Mouse (Mus musculus) hematopoietic stem cell, adult 5-6 weeks (primary cell): ENCODE data around the gene Fam213a. TPM values are rescaled to one million over a fixed set of nuclear protein-coding genes. Genes with fewer than 3 reads are reported as not detected.

Source experiments
- ATAC-seq, 2 experiments: fragments of 125-278 bp in 1 of 2; replicated peaks in 1 of 2; 2 replicates each; pipeline ENCODE4 v1.8.0; 2016 to 2017; ENCODE audit warnings: inconsistent platforms in 2 of 2, mild to moderate bottlenecking in 2 of 2, moderate number of reproducible peaks in 2 of 2, low read depth in 1 of 2, moderate TSS enrichment in 1 of 2; ENCODE audit not compliant: low FRiP score in 2 of 2, poor library complexity in 2 of 2, severe bottlenecking in 2 of 2, insufficient read depth in 1 of 2, low TSS enrichment in 1 of 2
- total RNA-seq: library from RNA; stranded (forward); fragments of 172-1452, 232-1000 nt; gene quantifications from 2 replicates; pipeline ENCODE4 v1.2.3, GENCODE M21; 2017

Fam213a gene
- total RNA-seq, 1 experiment from 2014 or later: 46.1 TPM

DNA sequence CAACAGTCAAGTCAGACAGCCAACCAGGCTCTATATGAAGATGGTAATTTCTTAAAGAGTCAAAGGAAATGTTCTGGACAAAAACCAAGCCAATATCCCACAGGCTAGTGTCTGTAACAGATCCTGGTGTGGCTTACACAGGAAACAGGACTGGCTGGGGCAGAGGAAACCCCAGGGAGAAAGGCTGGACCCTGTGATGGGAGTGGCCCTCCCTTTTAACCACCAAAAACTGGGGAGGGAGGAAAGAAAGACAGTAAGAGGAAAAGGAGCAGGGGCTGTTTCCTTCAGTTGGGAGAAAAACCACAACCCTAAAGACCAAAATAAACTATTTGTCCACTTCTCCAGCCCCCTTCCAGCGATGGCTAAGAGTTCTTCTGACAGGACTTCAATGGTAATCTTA is 58.4 kb downstream of the Fam213a start:
- ATAC-seq: no peak

DNA sequence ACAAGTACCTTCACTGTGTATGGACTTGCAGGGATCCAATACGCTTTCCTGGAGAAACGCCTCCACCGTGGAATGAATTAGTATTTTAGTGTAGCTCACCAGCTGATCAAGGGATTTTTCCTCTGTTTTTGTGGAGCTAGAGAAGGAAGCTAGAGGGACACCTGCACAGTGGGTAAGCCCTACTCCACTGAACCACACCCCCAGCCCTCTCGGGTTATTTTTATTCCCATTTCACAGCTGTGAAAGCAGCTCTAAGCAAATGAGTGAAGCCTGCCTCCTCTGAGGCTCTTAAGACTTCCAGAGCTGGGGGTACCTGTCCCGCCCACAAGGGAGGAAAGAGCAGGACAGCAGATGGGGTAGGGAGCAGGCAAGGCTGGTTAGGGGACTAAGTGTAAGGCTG is 60.2 kb downstream of the Fam213a start:
- no peak for ATAC-seq

DNA sequence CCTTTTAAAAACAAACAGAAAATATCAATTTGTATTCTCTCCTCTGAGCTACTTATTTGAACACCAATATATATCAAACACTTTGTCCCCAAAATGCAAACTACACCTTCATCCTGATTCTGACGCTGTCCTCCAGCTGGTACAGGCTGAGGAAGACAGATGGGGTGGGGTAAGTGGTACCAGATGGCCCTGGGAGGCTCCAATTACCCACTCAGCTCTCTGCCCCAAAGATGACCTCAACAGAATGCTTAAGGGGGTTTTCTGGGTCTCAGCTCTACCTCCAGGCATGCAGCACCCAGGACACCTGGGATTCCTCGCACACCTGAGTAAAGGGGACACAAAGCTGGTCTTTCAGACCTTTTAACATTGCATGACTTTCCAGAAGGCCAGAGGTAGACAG is 60.9 kb downstream of the Fam213a start:
- no peak for ATAC-seq

DNA sequence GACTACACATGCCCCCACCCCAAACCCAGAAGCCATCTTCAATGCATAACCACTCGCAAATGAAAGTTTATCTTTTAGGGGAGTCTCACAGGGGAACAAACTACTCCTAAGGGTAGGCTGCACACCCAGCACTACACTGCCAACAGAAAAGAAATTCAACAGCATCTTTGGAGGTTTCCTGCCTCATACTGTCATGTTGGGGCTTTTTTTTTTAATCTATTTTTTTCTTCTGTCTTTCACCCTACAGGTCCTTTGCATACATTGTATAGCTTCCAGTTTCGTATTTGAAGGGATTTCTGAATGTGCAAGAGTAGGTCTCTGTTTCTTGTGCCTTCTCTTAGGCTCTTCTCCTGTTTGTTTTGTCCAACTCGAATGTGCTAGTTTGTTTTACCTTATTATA is 61.3 kb downstream of the Fam213a start:
- ATAC-seq: no peak

DNA sequence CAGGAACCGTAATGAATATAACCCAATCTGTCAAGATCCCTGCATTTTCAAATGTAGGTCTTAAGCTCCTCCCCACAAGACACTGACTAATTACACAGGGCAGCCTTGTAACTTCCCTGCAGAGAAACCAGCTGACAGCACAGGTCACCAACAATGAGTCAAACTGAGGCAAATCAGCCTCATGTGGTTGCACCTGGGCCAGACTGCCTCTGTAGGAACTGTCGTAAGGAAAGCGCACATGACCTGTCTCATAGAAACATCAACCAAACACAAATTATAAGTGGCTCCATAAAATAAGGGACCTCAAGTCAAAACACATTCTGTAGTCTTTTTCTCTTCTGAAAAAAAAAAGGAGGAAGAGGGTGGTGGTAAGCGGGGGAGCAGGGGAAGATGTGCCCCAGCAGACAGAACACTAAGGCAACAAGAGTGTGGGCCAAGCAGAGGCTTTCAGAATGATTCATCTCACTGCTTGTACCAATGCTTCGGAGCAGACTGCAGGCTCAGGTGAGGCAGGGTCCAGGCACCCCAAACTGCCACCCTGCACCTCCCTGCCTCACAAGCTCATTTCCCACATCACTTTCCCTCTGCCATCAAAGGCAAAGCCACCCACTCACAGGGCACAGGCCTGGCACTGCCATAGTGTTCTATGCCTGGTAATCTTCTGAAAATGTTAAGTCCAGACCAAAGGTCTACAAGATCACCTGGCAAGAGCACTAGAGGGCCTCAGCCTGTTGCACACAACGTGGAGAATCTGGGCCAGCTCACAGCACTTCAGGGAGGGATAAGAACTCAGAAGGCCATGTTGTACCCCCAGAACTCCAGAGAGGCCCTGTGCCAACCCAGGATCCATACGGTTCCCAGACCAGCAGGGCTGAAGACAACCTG is 63.6 kb downstream of the Fam213a start:
- peak in 1 of 2 experiments; percentile 12; a peak in 1 of 4 replicates for ATAC-seq

DNA sequence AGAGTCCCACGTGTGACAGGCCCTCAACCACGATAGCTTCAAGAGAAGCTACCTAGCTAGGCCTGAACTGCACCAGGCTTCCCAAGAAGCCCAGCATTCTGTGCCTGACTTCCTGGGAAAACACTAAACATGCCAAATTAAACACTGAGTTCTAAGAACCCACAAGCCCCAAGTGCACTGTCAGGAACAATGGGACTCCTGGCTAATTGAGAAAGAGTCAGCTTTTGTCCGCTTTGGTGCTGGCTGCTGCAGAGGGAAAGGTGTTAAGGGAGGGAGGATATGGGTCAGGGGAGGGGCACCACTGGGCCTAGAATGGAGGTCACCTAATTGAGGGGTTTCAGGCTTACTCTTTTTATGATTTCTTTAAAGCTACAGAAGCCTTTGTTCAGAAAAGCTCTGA is 64.5 kb downstream of the Fam213a start:
- no peak for ATAC-seq

DNA sequence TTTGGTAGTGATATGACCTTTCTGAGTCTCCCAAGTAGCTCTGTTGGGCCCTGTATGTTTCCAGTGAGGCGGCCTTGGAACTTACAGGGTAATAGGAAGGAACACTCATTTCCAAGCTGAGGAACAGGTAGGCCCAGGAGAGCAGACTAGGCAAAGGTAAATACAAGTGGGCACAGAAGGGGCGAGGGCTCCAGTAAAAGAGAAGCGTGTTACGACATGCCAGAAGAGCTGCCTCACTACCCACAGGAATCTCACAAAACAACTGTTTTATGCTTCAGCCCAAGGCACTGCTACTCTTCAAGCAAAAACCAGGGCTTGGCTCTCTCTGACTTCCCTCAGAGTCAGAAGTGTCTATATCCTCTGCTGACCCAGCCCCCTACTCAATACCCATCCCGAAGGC is 65.1 kb downstream of the Fam213a start:
- no peak for ATAC-seq

DNA sequence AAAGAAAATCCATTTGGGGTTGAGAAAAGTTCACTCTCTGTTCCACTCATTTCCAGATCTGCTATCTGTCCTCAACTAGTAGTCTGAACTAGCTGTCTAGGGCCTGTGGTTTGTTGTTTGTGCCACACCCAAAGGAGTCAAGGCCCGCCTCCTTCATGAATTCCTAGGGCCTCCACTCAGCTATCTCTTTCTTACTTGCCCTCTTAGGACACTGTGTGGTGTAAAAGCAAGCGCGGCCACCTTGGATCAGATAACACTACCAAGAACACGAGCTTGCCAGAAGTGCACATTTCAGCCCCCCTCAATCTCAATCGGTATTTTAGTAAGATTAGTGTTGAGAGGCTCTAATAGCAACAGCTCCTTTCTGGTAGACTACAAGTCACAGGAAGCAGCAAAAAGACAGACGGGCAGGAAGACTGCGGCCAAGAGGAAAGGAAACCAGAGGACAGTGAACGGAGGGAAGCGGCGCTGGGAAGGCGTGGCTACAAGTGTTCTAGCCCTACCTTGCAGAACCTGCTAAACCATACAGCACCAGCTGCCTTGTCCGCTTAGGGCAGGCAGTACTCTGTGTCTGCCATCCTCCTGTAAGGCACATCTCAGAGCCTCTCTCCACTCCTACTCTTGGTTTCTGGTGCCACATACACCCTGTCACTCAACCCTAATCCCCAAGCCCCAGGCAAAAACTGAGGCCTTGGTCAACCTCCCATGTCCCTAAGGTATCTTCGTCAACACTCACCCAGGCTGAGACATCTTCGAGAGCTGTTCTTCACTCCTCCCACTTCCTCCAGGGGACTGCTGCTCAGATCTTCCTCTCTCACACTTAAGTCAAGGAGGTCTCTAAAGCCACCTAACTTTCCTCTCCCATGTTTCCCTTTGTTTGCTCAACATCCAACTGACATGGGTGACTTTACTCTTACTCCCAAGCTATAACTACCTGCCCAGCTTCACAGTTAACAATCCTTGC is 65.9 kb downstream of the Fam213a start:
- ATAC-seq: peak; percentile 83 to 90

DNA sequence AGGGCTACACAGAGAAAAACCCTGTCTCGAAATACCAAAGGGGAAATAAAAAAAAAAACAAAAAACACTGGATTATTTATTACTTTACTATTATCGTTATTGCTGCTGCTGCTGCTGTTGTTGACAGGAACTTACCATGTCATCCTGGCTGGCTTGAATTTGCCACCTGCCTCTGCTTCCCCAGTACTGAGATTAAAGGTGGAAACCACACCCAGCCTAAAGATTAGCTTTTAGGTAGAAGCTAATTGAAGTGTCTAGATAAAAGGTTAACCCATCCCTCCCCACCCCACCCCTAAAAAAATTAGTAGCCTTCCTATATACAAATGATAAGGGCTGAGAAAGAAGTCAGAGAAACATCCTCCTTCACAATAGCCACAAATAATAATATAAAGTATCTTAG is 69.8 kb downstream of the Fam213a start:
- no peak for ATAC-seq

Other genes with a start within 250 kb of the Fam213a start
- 0.35 and 1.1 TPM in 2 replicates for gene Sh2d4b, start 120.5 kb downstream of the Fam213a start, total RNA-seq
- gene Tspan14, start 47.0 kb downstream of the Fam213a start, total RNA-seq: 57.2 and 76.9 TPM in 2 replicates
- gene Dydc2, start 55.4 kb upstream of the Fam213a start, total RNA-seq: not detected in 2 replicates
- gene Dydc1, start 59.1 kb upstream of the Fam213a start, total RNA-seq: not detected in 2 replicates
- gene Mat1a, start 91.2 kb upstream of the Fam213a start, total RNA-seq: not detected in 2 replicates
- gene Sftpa1, start 118.0 kb upstream of the Fam213a start, total RNA-seq: not detected in 2 replicates
- gene Mbl1, start 137.7 kb upstream of the Fam213a start, total RNA-seq: not detected in 2 replicates
- not detected in 2 replicates for gene Sftpd, start 171.4 kb upstream of the Fam213a start, total RNA-seq